Mouse (Mus musculus) cortical plate, adult 2 months (tissue): ENCODE results near the gene Klhl26. TPM values are rescaled to one million over a fixed set of nuclear protein-coding genes. Genes with fewer than 3 reads are reported as not detected.

Experiments used
- H3K27ac ChIP-seq: fragments of 200-500 bp; 2 replicates; pipeline ENCODE4 v1.5.1; 2012; ENCODE audit warnings: low read length, control low read depth, inconsistent platforms; ENCODE audit not compliant: insufficient read depth
- H3K4me1 ChIP-seq: fragments of 200-500 bp; 2 replicates; pipeline ENCODE4 v1.6.1; 2011; ENCODE audit warnings: low read length; ENCODE audit not compliant: control insufficient read depth, insufficient read depth
- H3K4me3 ChIP-seq: fragments of 200-500 bp; 2 replicates; pipeline ENCODE4 v1.5.1; 2011; ENCODE audit warnings: mild to moderate bottlenecking, low read length, control low read depth; ENCODE audit not compliant: insufficient read depth
- CTCF ChIP-seq: fragments of 200-500 bp; IDR thresholded peaks from 2 replicates; pipeline ENCODE4 v1.5.1; 2011; ENCODE audit warnings: mild to moderate bottlenecking, control low read depth, low read length; ENCODE audit not compliant: insufficient read depth; ENCODE audit errors: extremely low read depth
- POLR2A ChIP-seq: fragments of 200-500 bp; IDR thresholded peaks from 2 replicates; pipeline ENCODE4 v1.6.1; 2011; ENCODE audit warnings: mild to moderate bottlenecking, low read length, control low read depth; ENCODE audit not compliant: insufficient read depth; ENCODE audit errors: extremely low read depth
- polyA plus RNA-seq: library from polyadenylated mRNA; depleted of rRNA; stranded (reverse); fragments of >200 nt; gene quantifications from 2 replicates; pipeline ENCODE4 v1.2.3, GENCODE M21; 2012

Gene Klhl26
- polyA plus RNA-seq, 1 experiment, result 66.9 TPM

DNA sequence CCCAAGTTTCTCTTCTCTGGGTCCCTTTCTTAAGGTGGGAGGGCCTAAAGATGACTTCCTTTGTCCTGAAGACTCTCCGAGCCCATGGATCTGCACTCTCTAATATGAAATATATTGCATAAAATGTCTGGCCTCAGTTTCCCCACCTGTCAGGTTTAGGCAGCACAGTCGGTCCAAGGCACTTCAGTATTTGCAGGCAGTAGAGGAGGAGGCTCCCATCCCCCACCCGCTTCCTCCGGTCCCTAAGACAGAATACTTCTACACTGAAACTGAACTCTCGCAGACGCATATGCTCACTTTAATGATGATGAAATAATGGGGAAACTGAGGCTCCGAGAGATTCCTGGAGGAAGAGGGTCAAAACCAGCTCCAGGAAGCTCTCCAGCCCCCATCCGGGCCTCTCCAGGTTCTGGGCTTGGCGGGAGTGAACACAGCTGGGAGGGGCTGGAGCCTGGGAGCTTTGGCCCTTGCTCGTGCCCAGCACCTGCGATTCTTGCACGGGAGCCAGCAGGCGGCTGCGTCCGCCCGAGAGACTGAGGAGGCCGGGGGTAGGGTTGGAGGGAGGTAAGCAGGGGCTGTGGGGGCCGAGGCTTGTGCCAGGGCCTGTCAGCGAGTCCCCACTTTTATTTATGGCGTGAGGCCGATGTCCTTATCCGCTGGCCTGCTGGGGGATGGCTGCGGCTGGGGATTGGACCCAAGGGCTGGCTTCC lies 25.2 kb upstream of the Klhl26 start:
- TF ChIP-seq CTCF (no peak), POLR2A (no peak)
- H3K4me3 ChIP-seq, result no peak overlapping the region
- H3K27ac ChIP-seq, result no peak overlapping the region
- H3K4me1 ChIP-seq, result no peaks in the 10 kb centered on the region; the same call in 1 of the 2 replicates

DNA sequence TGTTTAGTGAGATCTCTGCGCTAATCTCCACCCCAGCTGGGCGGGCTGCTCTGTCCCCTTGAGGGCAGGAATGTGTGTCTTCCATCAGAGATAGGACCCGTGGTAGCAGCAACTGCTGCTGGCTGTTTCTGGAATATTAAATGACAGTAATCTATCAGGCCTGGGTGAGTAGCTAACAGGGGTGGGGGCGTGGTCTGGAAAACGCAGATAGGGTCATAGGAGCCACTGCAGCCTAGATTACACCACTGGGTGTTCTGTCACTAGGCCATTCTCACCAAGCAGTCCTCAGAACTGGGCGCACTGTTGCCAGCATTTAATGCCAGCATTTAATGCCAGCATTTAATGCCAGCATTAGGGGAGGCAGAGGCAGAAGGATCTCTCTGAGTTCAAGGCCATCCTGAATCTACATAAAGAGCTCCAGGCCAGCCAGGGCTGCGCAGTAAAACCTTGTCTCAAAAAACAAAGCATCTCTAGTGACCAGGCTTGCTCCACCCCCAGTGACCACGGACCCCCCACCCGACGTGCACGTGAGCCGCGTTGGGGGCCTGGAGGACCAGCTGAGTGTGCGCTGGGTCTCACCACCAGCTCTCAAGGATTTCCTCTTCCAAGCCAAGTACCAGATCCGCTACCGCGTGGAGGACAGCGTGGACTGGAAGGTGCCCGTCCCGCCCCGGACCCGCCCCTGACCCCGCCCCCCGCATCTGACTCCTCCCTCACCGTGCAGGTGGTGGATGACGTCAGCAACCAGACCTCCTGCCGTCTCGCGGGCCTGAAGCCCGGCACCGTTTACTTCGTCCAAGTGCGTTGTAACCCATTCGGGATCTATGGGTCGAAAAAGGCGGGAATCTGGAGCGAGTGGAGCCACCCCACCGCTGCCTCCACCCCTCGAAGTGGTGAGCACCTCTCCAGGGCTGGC lies 23.9 kb upstream of the Klhl26 start:
- Histone ChIP-seq H3K4me1 (no peaks in the 10 kb centered on the region; the same call in 1 of the 2 replicates), H3K4me3 (no peak overlapping the region)

DNA sequence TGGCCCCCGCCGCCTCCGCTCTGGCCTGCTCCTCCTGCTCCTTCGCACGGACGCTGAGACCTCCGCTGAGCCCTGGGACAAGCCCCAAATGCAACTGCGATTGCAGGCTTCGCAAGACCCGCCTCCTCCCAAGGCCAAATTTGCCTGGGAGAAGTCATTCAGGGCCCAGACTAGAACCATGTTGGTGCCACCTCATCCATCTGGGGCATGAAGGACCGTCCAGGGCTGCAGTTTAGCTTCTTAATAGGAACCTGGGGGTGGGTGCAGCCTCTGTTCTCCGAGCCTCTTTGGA lies 18.9 kb upstream of the Klhl26 start:
- no peak for TF ChIP-seq CTCF
- TF ChIP-seq POLR2A, result no peak
- H3K4me3 ChIP-seq, result no peak overlapping the region
- H3K27ac ChIP-seq, result no peak overlapping the region
- H3K4me1 ChIP-seq, result no peaks in the 10 kb centered on the region

More for the DNA sequence above, 23.9 kb upstream of the Klhl26 start:
- TF ChIP-seq POLR2A (no peak), CTCF (no peak)
- H3K27ac ChIP-seq, result no peak overlapping the region

DNA sequence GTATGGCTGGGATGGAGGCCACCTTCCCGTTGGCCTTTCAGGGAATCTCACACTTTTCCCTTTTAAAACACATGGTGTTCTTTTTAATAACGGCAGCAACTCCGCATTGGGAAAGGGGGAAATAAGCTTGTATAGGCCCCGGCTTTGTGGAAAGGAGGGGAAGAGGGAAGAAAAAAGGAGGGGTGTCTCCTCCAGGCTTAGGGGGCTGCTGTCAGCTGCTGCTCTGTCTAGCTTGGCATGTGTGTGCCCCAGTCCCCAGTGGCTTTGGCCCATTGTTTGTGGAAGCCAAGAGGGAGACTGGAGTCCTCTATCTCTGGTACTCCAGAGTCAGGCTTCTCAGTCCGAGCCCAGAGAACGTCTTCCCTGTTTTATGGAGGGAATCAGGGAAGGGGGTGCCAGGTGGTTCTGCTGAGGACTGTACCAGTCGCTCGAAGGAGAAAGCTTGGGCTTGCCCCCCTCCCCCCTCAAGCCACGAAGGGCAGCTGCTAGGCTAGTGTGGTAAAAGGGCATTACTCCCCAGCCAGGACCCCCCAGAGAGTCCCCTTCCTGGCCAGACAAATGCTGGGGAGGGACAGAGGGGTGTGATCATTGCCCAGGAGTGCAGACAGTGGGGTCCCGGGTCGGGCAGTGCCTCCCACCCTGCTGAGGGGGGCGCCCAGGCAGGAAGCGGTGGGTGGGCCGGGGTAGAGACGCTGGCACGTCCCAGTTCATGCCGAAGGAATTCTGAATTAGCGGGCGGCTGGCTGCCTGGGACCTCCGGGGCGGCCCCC lies 18.4 kb upstream of the Klhl26 start:
- no peak overlapping the region for H3K27ac ChIP-seq
- H3K4me1 ChIP-seq, result no peaks in the 10 kb centered on the region
- no peak overlapping the region for H3K4me3 ChIP-seq
- TF ChIP-seq POLR2A (no peak), CTCF (no peak)

DNA sequence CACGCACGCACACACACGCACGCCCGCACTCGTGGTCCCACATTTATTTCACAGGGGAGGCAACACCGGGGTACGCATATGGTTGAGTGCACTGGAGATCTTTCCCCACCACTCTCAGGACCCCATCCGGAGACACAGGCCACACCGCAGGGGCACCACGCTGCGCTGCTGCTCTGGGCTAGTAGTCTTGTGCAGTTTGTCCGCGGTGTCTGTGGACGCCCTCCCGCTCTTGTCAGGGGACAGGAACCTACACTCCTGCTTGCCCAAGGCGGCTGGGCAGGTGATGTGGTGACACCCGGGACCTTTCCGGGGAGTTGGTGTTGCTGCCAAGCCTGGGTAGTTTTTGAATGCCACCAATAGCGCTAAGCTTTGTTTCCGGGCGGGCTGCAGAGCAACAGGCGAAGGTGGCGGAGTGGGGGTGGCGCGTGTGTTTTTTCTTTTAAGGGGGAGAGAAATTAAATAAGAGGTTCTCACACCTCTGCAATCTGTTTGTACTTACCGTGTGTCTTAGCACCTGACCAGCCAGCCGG lies 17.7 kb upstream of the Klhl26 start:
- Histone ChIP-seq H3K4me3 (no peak overlapping the region), H3K4me1 (no peaks in the 10 kb centered on the region), H3K27ac (no peak overlapping the region)
- TF ChIP-seq CTCF, result no peak
- TF ChIP-seq POLR2A, result no peak

DNA sequence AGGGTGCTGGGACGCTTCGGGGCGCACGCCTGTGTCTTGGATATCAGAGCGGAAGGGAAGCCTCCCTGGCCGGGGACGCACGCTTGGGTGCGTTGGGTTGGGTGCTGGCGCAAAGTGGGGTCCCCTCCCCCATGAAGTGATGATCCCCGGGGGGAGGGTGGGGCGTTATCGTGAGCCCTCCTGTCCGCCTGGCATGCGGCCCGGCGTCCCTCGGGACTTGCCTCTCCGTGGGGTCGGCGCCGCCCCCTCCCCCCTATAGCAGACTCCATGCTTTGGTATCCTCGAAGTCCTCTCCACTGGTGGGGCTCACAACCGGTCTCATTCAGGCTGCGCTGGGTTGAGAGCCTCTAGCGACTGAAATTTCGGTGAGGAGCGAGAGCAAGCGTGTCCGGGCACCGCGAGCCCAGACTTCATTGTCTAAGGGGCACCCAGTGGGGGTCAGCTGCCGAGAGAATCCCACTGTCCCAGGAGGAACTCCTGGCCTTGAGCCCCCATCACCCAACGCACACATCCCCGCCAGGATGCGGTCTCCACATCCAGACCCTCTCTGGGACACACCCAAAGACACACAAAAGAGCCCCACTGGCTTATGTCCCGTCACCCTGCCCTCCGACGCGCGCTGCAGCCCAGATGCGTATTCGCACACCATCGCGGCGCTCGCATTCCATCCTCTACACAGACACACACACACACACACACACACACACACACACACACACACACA lies 17.1 kb upstream of the Klhl26 start:
- no peaks in the 10 kb centered on the region for H3K4me1 ChIP-seq

DNA sequence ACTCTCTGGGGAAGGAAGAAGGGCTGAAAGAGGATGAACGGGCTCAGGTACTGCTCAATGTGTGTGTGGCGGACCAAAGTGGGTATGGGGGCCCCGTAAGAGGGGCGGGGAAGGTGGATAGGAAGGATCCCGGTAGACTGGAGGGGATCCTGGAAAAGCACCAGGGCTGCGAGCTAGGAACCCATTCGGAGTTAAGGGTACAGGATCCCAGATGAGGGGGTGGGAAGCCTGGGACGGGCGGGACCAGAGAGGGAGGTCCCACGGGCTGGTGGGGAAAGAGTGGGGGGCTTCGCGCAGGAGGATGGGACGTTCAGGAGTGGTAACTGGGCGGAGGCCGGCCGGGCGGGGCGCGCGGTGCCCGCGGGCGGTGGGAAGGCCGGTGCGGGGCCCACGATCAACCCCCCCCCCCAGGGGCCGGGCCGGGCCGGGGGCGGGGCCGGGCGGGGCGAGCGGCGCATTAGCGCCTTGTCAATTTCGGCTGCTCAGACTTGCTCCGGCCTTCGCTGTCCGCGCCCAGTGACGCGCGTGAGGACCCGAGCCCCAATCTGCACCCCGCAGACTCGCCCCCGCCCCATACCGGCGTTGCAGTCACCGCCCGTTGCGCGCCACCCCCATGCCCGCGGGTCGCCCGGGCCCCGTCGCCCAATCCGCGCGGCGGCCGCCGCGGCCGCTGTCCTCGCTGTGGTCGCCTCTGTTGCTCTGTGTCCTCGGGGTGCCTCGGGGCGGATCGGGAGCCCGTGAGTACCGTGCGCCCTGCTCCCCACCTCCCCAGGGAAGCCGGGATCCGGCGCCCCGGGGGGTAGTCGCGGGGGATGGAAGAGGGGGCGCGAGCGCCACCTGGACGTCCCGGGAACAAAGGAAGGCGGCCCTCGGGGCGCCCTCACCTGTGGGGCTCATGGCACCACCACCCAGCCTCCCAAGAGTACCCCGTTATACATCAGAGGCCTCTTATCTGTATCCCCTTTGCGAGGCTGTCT lies 16.2 kb upstream of the Klhl26 start, which contains the start of gene Crlf1:
Gene Crlf1 (plus strand): TSS at position 495 of the 977 bp plus-strand sequence.
- no peaks in the 10 kb centered on the region for H3K4me1 ChIP-seq
- H3K4me3 ChIP-seq, result no peak within 1 kb of the TSS
- no peak within 1 kb of the TSS for H3K27ac ChIP-seq
- TF ChIP-seq POLR2A, result no peak
- TF ChIP-seq CTCF, result no peak

More for the DNA sequence above, 17.1 kb upstream of the Klhl26 start:
- no peak overlapping the region for H3K4me3 ChIP-seq
- TF ChIP-seq CTCF, result no peak
- TF ChIP-seq POLR2A, result no peak
- H3K27ac ChIP-seq, result no peak overlapping the region
